In the genomic region with DNA sequence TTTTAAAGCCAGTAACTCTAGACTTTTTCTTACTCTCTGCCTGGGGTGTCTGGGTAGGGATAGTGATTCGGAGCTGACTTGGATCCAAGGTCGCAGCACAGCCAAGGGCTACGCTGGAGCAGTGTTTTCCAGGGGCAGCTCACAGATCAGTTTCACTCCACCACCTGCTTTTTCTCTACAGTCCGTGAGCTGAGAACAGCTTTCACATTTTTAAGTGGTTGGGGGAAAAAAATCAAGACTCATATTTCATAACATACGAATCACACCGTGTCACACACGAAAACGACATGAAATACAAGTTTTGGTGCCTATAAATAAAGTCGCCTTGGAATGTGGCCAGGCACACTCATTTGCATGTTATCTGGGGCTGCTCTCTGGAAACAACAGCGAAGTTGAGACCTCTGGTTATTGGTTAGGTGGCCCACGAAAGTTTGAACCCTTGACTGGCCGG, we compare ENCODE assay signal across 9 mouse cellular contexts.
DNase-seq lines count a peak whose midpoint lies in the region; ATAC-seq and TF ChIP-seq lines count a peak whose summit lies in the region.
"Had no signal": no experiment of that assay in that cellular context is flagged by ENCODE, and none has a peak within 500 bp of the region (broad histone marks: within the 10 kb centered on the region; RNA-seq: fewer than 3 reads in every experiment).

No protein-coding gene starts in this region.

- no peak for TF ChIP-seq CTCF in heart, adult 2 months (IDR thresholded peaks at IDR 0.05)

- H3K79me2 ChIP-seq in heart, adult 2 months (replicated peaks; ENCODE audit: control insufficient read depth, insufficient read depth, low read length) = no peaks in the 10 kb centered on the region

- peak overlapping the region; percentile 54 for H3K27ac ChIP-seq in heart, adult 2 months
- H3K27ac ChIP-seq in hindbrain, embryonic 11.5 days (ENCODE audit: low read depth, low read length) = no peak overlapping the region
- H3K27ac ChIP-seq: midbrain, embryonic 12.5 days had no signal

- peak overlapping the region; percentile 27 for H3K4me3 ChIP-seq in heart, adult 2 months
- no peak overlapping the region for H3K4me3 ChIP-seq in hindbrain, embryonic 11.5 days (ENCODE audit: low read depth, low read length)
- H3K4me3 ChIP-seq: midbrain, embryonic 12.5 days had no signal

- peak; percentile 24 for DNase-seq in kidney, adult 18-20 months
- DNase-seq in kidney, adult 8-10 months = no peak
- DNase-seq in adrenal gland, postnatal 36 days = peak; percentile 50 to 53
- peak; percentile 35 to 50 for DNase-seq in heart, adult 2 months
- peak; percentile 41 to 50 for DNase-seq in kidney, postnatal 25 days
- no peak for DNase-seq in thymus, postnatal 10 days (ENCODE audit: low spot score in 2 of 2)
- no peak for DNase-seq in hindbrain, embryonic 11.5 days (ENCODE audit: low spot score)
- no peak for DNase-seq in lung, postnatal 10 days

- intact Hi-C loops in heart, adult 2 months (cut with DNase I) = no loop called here

- H3K4me2 ChIP-seq in hindbrain, embryonic 11.5 days (replicated peaks; ENCODE audit: low read depth, low read length) = no peak overlapping the region
- H3K4me2 ChIP-seq: midbrain, embryonic 12.5 days had no signal

- no peak for TF ChIP-seq EP300 in heart, adult 2 months (IDR thresholded peaks at IDR 0.05; ENCODE audit: insufficient read depth, low read depth, low read length)

- peak overlapping the region; percentile 14; the same call in 1 of the 2 replicates for H3K9ac ChIP-seq in heart, adult 2 months (ENCODE audit: low read depth, low read length)
- H3K9ac ChIP-seq in hindbrain, embryonic 11.5 days (ENCODE audit: low read depth, low read length) = no peak overlapping the region
- H3K9ac ChIP-seq: midbrain, embryonic 12.5 days had no signal

- H3K27me3 ChIP-seq in heart, adult 2 months (ENCODE audit: control insufficient read depth, insufficient read depth, low read length) = no peaks in the 10 kb centered on the region
- no peaks in the 10 kb centered on the region for H3K27me3 ChIP-seq in hindbrain, embryonic 11.5 days (ENCODE audit: control insufficient read depth, insufficient read depth, low read length)

- no peak for ATAC-seq in hindbrain, embryonic 11.5 days (ENCODE audit: low FRiP score)

- H3K9me3 ChIP-seq in hindbrain, embryonic 11.5 days (ENCODE audit: control insufficient read depth, low read length) = no peaks in the 10 kb centered on the region
- H3K9me3 ChIP-seq: midbrain, embryonic 12.5 days had no signal

- WGBS in heart, adult 2 months = 29% methylated on average over 12 of the region's 12 CpGs
- 73% methylated on average over 12 of the region's 12 CpGs for WGBS in hindbrain, embryonic 11.5 days

- no peak for TF ChIP-seq POLR2A in heart, adult 2 months (IDR thresholded peaks at IDR 0.05; ENCODE audit: insufficient read depth, low read depth, low read length)

- H3K36me3 ChIP-seq in heart, adult 2 months (ENCODE audit: control insufficient read depth, insufficient read depth, low read length) = no peaks in the 10 kb centered on the region
- no peaks in the 10 kb centered on the region for H3K36me3 ChIP-seq in hindbrain, embryonic 11.5 days (ENCODE audit: control insufficient read depth, insufficient read depth, low read length)
- H3K36me3 ChIP-seq: midbrain, embryonic 12.5 days had no signal

- peaks cover 7% of the 10 kb centered on the region for H3K4me1 ChIP-seq in heart, adult 2 months (ENCODE audit: control insufficient read depth, insufficient read depth, low read length)
- no peaks in the 10 kb centered on the region for H3K4me1 ChIP-seq in hindbrain, embryonic 11.5 days (replicated peaks; ENCODE audit: control insufficient read depth, insufficient read depth, low read length)

Comparison
In these comparisons a context has a peak if more than half of its experiments do, and no peak if none do; other contexts are left out.
1. DNase-seq: peak in kidney, adult 18-20 months (single experiment), adrenal gland, postnatal 36 days (2 of 2), heart, adult 2 months (2 of 2) and kidney, postnatal 25 days (2 of 2); none in kidney, adult 8-10 months (0 of 2), thymus, postnatal 10 days (0 of 2), hindbrain, embryonic 11.5 days (single experiment) and lung, postnatal 10 days (single experiment).